Mouse (Mus musculus) c-Kit-negative CD71-positive TER-119-positive erythroid progenitor cells, embryonic 14.5 days (primary cell): ENCODE measurements at regions not wholly inside any gene's neighbourhood (a gene's known extent, or its start where the extent isn't known, plus 50 kb on each side); places are given as distances from the start of the nearest gene placed in this dataset.

Experiments used
- DNase-seq: peaks from one replicate; pipeline ENCODE4 v3.0.0-alpha.2; 2013; ENCODE audit warnings: low read depth, low spot score

GRCm38 (mm10) chr10:17423584-17424278, 299.3 kb upstream of the Cited2 start:
- no peak for DNase-seq

GRCm38 (mm10) chr10:17426197-17426596, 296.8 kb upstream of the Cited2 start:
- no peak for DNase-seq

- no peak for DNase-seq
Measured at GRCm38 (mm10) chr10:17427316-17427715, 295.7 kb upstream of the Cited2 start.

GRCm38 (mm10) chr10:17428315-17428714, 294.7 kb upstream of the Cited2 start:
- no peak for DNase-seq

- no peak for DNase-seq
Measured at GRCm38 (mm10) chr10:17431068-17431467, 291.9 kb upstream of the Cited2 start.

GRCm38 (mm10) chr10:17434098-17434497, 288.9 kb upstream of the Cited2 start:
- DNase-seq: no peak

DNA sequence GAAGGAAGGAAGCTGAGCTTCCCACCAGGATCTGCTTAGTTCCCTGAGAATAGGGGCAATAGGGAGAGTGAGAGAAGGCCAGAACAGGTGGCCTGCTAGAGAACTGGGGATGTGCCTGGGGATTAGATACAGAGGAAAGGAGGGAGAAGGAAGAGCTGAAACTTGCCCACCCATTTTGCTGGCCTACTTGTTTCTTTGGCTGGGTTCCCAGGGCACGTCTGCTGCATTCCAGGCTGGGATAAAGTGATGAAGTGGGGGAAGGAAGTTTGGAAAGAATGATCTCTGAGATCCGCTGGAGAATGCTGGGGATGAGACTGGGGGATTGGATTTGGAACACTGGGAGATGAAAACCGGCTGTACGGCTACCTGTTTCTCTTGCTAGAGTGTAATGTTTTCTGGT, 272.8 kb upstream of the Cited2 start:
- no peak for DNase-seq

DNA sequence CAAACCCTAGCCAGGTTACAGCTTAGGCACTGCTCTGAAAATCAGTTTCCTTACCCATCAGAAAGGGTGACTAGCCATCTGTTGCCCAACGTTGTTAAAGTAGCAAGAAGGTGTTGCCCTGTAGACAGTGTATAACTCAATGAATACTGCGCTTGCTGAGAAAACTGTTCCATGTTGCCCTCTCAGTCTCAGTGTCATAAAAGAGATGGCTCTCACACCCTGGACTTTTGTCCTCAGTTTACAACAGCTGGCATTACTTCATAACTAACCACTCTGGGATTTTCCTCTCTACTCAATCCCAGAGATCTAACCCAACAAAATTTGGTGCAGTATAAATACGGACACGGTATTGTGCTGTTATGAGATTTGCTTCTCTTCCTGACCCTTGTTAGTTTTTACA, 252.1 kb upstream of the Cited2 start:
- DNase-seq: no peak

- no peak for DNase-seq
Measured at GRCm38 (mm10) chr10:17472536-17472935, 250.5 kb upstream of the Cited2 start.

GRCm38 (mm10) chr10:17475976-17476375, 247.0 kb upstream of the Cited2 start:
- DNase-seq: no peak

DNA sequence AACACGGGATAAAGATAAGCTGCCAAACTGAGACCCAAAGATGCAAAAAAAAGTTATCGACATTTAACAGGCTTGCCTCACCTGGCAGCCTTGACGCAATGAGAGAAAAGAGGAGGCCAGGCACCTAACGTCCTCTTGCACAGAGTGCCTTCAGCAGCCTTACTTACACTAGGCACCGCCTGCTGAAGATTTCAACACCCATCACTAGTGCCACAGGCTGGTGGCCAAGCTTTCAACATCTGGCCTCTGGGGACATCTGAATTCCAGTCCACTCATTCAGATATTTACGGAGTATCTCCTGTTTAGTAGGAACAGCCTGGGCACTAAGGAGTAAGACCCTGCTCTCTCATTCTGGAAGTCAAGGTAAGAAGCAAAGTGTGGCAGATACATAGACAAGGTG, 246.3 kb upstream of the Cited2 start:
- DNase-seq: no peak

- no peak for DNase-seq
Measured at GRCm38 (mm10) chr10:17478761-17479632, 244.0 kb upstream of the Cited2 start.

GRCm38 (mm10) chr10:17482751-17483150, 240.3 kb upstream of the Cited2 start:
- DNase-seq: no peak

DNA sequence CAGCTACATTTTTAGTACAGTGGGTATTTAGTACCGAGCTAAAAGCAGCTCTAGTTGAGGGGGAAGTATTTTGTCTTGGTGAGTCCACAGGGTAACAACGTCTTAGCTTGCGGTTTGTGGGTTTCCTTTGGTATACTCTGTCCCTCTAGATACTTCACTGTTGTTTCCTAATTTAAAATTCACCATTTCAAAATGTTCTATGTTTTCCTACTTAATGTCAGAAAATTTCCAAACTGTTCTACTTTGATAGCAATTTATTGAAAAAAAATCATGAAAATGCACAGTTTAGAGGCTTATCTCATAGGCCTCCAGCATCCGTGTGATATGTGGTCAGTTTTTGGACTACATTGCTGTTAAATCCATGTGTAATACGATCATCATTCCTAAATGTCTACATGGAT, 238.0 kb upstream of the Cited2 start:
- no peak for DNase-seq

DNA sequence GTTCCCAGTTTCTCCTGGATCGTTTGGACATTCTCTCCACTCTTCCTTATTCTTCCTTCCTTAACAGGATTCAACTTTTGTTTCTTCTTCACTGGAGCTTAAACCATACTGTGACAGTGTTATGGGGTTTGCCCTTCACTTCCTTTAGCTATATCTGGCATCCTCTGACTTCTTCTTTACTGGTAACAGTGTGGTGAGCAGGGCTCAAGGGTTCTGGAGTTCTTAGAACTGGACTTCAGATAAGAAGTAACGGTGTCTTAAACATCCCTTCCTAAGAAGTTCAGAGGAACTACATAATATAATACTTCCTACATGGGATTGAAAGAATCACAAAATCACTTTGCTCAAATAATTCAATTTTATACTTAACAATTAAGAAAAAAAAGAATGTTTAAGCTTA, 237.5 kb upstream of the Cited2 start:
- DNase-seq: no peak

DNA sequence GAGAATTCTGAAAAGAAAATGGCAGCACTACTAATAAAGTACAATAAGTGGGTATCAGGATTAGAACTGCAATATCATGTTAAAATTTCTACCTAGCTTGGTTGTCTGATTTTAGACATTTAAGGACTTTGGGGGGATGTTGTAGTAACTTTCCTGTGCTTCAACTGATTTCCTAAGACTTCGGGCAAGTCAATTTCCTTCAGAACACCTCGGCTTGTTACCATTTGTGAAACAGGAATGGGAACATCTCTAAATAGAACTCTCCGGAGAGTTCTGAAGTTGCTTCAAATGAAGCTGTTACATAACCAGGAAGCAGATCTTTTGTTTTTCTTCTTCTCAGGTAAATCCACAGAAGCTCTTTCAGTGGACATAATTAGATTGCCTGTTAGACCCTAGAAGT, 237.0 kb upstream of the Cited2 start:
- DNase-seq: no peak

GRCm38 (mm10) chr10:17487460-17487859, 235.6 kb upstream of the Cited2 start:
- no peak for DNase-seq

DNA sequence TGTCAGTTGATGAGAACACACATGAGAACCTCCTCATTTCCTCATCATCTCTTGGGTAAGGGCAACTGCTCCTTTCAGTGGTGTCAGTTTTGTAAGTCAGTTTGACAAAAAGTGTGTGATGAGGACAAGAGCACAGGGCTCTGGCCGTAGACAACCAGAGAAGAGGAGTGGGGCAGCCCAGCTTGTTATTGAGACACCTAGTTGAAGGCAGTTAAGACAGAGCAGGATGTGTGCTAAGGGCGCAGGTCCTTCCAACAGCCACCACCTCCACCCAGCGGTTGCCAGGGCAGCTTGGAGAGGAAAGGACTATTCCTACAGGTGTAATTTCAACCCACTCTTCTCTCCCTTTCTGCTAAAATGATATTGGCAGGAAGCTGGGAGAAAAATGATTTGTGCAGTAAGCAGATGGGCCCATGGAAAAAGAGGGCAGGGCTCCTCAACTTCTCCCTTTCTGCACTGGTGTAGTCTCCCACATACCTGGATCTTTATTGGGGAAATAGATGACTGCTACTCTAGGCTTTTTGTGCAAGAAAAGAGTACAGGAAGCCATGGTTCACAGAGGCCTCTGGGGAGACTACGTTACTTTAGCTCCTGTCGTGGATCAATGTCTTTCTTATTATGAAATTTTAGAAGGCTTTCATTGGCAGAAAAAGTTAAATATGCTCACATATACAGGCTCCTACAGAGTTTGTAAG, 231.3 kb upstream of the Cited2 start:
- DNase-seq: no peak

DNA sequence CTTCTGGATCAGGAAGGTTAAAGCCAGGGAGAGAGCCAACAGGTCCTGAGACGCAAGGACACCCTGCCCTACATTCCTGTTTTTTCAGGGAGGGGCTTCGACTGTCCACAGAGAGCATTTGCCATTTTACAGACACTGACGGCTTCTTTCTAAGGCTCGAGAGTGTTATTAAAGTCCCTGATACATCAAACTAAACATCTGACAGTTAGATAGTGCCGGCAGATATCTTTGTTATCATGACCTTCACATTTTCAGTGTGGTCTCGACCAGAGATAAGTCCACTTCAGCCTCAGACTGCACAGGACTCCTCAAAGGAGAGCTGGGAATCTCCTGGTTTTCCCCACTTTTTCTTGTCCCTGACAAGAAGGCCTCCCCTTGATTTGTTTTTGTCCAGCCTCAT, 229.9 kb upstream of the Cited2 start:
- no peak for DNase-seq

- no peak for DNase-seq
Measured at GRCm38 (mm10) chr10:17496831-17497230, 226.2 kb upstream of the Cited2 start.

DNA sequence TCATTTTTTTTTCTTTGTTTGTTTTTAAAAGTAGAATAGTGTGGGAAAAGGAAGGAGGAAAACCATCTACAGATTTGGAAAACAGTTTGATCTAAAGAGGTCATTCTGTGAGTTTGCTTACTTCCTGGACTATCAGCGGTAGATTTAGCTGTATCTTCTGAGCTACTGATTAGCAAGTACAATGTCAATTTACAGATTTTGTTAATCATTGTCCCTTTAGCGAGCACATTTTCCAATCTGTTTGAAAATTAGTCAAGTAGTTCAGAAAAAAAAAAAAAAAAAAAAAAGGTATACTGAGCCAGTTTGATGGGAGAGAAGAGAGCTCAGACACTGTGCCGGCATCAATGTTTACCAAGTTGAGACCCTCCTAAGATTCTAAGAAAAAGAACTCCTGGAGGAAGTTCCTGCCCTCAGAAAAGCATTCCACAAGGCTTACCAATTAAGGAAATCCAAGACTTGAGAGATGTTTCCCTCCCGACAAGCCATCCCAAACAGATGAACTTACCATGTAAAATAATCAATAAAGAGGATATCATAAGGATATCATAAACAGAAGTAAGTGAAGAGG, 212.3 kb upstream of the Cited2 start:
- DNase-seq: no peak

DNA sequence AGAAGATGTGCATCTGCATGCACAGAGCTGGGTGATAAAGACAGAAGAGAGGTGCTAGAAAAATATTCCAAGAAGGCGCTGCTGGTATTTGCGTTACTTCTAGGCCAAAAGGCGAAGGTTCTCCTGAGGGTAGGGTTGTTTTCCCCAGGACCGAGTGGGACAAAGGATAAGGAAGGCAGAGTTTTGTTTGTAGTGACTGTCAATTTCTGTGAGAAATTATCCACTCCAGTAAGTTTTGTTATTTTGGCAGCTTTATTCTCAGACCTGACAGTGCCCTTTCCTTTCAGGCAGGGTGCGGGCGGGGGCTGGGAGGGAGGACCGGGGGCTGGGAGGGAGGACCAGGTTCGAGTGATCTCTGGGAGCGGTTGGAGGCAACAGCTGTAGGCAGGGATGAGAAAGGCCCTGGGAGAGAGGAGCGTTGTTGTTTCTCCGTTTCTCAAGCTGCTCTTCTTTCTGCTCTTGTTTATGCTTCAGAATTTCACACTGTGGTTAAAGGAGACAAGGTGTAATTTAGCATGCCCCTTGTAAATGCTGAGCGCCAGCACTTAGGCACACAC, 211.2 kb upstream of the Cited2 start:
- DNase-seq: no peak
